Mouse (Mus musculus): Measurements from ENCODE around the gene Mpp3.

The Mpp3 gene

DNA sequence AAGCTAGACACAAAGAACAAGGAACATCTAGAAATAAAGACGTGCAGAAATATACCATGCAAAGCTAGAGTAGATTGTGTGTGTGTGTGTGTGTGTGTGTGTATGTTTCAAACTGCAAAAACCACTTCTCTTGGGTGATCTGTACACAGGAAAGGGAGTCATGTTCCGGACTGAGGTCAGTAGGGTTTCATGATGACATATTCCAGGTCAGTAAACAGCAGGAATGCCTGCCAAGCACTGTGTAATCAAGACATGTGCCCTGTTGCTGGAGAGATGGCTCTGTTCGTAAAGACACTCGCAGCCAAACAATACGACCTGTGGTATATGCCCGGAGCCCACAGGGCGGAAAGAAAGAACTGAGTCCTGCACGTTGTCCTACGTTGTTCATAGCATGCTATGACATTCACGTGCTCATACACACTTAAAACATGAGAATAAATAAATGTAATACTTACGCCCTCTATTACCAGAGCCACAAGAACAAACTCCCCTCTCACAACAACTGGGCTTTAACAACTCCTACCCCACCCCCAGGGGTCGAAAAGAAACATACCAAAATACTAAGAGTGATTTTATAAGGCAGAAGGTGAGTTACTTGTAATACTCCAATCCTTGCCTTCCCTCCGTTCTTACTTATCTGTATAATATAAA is 11.4 kb upstream of the Mpp3 start:
- DNase-seq = no peak

DNA sequence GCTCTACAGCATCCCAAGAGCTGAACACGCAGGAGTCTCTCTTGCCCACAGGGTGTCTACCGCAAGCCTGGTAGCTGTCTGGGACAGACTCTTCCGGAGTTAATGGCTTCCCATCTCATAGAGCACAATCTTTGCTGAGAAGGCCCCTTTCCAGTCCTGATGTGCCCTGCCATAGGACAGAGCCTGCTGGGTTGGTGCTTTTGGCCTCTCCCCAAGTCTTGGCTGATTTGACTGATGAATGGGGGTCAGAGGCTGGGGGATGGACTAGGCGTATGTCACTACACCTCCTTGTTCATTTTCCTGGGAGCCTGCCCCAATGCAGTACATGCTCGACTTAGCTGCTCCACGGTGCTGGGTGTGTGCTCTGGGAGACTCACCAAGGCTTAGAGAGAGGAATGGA is 9.5 kb upstream of the Mpp3 start:
- DNase-seq = no peak

DNA sequence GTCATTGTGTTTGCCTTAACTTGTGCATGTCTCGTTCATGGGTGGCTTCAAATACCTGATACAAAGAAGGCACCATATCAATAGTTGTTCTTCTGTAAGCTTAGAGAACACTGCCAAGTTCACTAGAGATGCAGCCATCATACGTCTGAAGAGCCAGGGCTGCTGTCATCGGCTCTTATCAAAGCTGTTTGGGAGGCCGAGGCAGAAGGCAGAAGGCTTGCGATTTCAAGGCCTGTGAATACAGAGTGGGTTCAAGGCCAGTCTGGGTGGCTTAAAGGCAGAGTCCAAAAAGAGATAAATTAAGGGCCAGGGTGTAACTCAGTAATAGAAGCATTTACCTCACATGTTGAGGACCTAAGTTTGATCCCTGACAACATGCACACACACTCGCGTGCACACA is 8.1 kb upstream of the Mpp3 start:
- no peak for DNase-seq

DNA sequence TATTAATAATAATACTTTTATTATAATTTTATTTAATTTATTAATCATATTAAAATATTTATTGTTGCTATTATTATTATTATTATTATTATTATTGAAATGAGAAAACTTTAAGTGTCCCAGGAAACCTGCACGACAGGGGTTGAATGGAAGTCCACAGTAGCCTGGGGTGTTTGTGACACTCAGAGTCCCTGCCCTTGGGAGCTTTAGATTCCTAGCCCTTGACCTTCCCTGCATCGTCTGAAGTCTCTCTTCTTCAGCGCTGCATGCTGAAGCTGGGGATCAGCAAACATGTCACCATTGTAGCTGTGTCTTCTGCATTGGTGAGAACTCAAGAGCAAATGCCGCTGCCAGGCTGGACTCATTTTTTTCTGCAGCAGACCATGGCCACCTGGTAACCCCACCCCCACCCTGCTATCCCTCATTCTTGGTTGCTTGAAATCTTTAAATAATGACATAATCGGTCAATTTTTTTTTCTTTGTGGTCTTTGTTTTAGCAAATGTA is 7.2 kb upstream of the Mpp3 start:
- no peak for DNase-seq

DNA sequence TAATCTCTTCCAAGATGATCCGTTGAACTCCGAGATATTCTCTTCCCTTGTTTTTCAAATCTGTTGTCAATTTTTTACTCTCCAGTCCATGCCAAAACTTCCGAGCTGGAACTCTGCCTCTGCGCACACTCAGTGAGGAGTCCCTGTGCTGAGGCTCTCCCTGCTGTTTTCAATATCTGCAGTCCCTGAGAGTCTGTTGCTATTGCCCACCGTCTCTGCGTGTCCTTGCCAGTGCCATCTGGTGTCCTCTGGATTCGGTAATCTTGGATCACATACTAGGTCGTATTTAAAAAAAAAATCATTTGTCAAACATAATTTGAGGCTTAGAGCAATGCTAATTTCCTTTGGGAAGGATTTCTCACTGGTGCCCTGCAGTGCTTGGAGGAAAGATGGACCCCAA is 6.6 kb upstream of the Mpp3 start:
- DNase-seq = no peak

DNA sequence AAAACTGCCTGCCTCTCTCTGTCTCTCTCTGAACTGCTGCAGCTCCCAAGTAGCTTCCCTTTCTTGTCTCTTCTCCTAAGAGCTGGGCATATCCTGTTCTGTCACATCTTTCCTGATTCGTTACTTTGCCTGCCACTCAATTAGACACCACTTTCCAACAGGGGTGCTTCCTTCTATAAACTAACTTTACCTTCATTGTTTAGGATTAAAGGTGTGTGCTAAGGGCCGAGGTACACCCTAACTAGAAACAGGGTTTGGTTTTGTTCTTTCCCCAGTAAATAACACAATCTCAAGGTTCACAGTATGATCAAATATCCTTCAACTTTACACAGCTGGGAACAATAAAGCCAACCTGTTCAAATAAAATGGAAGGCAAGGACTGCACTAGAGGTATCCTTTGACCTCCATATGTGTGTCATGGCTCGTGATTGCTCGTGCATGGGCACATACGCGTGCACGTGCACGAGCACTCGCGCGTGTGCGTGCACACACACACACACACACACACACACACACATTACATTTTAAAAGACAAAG is 4.9 kb upstream of the Mpp3 start:
- DNase-seq = no peak

DNA sequence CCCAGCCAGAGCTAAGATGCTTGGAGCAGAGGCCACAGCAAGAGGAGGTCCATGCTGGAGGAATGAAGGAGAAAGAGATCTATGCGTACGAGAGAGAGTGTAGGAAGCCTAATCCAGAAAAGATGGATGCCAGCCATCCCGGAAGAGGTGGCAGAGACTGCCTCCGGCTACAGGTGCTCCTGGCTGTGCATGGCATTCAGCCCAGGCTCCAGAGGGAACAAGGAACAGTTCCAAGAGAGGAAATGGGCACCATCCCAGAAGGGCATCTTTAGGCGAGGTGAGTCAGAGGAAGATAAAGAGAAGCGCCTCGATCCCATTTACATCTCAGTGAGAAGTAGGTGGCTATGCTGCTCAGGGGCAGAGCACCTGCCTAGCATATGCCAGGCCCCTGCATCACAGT is 2.9 kb upstream of the Mpp3 start:
- no peak for DNase-seq

DNA sequence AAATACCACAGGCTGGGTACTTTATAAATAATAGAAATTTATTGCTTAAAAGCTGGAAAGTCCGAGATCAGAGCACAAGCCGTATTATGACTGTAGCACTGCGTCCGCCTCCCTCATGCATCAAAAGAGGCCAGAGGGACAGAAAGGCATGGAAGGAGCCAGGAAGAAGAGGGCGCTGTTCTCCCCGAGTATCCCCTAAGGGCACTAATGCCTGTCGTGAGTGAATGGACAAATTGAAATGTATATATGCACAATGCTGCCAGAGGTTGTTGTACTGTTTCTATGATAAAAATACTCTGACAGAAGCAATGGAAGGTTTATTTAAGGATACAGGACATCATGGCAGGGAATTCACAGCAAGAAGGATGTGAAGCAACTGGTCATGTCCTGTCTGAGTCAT is 1.7 kb upstream of the Mpp3 start:
- DNase-seq = no peak

DNA sequence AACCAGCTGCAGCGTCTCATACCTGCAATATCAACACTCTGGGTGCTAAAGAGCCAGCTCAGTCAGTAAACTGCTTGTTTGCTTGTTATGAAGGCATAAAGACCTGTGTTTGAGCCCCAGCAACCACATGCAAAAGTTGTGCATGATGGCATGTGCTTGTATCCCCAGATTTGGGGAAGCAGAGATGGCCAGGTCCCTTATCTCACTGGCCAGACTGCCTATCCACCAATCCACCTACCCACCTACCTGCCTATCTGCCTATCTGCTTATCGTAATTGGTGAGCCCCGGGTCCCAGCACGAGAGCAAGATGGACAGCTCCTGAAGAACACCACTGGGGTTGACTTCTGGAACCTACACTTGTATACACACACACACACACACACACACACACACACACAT is 1.0 kb upstream of the Mpp3 start:
- DNase-seq = no peak

DNA sequence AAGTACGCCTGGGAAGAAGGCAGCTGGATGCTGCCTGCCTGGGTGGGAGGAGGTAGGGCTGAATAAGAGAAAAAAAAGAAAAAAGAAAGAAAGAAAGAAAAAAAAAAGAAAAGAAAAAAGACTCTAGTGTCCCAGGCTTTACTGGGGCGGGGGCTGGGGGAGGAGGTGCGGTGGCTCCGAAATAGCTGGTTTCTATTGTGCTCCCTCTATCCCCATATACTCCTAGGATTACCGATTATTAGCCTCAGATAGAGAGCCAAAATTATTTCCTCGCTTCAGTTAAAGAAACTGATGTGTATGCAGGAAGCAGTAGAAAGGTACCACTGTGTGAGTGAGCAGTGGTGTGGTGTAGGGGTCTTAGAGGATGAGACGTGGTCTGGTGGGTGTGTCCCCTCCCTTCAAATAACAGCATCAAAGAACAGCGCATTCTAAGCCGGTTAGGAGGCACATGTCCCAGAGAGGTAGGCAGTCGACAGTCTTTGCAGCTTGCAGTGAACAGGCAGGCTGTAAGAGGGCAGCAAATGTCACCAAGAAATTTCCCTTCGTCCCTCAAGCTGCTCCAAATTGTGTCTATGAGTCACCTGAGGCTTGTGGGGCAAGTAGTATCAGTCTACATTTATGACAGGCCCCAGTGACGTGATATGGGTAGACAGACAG is 772 bp downstream of the Mpp3 start:
- no peak for DNase-seq

DNA sequence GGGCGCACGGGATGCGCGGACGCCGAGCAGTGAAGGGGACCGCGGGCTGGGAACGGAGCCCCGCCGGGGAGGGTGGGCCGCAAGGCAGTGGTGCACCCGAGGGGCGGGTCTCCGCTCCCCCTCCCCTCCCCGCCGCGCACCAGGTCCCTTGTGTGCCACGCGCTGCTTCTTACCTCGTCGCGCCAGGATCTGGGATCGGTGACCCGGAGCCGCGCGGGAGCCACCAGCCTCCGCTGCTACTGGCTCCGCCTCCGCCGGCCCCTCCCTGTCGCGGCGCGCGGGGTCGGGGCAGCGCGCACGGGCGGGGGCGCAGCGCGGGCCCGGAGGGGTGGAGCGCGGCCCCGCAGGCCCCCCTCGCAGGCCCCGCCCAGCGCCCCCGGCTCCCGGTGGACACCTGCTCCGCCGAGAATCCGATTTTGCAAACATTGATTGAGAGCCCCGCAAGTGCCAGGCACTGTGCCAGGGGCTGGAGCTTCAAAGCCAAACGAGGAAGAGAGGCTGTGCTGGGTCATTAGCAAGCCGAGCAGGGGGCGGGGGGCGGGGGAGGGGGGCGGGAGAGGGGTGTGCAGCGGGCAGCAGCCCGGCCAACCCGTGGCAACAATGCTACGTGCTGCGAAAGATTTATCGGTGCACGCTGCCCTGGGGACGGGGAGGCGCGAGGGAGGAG is 1.4 kb downstream of the Mpp3 start:
- DNase-seq = peak in 1 of 2 experiments; percentile 16

DNA sequence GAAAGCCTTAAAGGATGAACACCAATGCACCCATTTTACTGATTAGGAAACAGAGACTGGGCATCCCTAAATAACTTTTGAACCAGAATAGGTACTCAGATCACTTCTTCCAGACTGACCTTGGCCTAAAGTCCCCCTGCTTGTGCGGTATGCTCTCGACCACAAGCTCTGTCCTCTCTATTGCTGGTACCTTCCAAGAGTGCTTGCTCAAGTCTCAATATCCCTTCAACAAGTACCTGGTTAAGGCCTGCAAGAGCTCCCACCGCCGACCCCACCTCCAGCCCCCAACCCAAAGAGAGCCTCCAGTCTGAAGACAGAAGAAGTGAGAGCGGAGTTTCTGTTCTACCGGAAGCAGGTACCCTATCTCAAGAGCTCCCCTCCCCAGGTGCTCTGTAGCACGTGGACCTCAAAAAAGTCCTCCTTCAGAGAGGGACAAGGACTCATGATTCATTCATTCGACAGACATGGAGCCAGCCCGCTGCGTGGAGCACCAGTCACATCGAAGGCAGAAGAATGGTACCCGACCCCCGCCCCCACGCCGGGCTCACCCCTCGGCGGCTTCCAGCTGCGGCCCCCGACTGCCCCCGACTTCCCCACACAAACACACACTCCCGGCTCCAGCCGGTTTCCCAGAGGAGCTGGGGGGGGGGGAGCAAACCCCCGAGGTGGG is 2.1 kb downstream of the Mpp3 start:
- DNase-seq = no peak

DNA sequence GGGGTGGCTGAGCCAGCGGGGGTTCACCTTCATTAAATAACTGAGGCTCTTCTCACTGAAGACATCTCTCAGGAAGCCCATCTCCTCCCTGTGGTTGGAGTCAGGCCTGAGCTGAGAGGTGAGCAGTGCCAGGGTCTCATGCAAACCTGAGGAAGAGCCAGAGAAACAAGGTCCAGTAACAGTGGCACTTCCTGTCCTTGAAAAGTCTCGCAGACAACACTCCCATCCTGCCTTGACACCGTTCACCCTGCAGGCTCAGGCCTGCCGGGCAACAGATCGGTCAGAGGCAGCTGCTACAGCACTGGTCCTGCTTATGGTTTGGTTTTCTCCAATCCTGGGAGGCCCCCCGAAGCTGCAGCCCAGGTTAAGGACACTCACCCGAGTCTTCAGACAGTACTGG is 2.9 kb downstream of the Mpp3 start:
- no peak for DNase-seq

DNA sequence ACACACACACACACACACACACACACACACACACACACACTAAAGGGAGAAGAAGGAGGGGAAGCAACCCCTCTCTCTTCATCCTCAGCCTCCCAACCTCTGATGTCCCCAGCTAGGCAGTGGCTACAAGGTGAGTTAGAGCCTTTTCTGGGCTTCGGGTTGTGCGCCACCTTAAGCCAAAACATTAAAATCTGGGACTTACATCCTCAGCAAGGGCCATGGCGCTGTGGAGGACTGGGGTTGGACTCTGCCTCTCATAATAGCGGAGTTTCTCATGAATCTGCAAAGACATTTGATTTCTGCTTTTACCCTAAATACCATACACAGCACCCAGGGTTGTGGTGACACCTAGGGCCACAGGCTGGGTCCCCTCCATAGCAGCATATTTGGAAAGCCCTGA is 3.4 kb downstream of the Mpp3 start:
- DNase-seq = no peak

DNA sequence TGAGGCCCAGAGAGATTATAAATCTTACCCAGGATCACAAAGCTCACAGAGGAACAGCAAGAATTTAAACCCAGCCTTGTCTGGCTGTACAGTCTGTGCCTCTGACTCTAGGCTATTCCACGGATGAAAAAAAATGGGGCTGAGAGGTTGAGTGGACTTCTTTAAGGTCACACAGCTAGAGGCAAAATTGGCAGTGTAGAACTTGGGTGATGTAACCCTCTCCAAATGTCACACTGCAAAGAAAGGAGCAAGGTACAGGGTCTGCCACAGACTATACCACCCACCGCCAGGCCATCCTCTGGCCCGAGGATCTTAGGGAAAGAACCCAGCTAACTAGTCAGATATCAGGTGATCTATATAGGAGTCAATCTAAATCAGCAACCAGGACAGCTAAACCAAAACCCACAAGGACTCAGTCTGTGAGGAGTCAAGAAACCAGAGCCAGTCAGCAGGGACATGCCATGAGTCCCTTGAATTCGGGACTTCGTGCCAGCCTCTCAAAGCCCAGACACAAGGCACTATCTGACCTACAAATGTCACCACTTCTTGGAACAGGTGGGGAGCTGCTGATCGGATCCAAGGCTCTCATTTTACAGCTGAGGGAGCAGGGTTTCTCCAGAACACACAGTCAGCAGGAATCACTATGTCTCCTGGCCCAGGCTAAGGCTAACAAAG is 4.0 kb downstream of the Mpp3 start:
- no peak for DNase-seq

DNA sequence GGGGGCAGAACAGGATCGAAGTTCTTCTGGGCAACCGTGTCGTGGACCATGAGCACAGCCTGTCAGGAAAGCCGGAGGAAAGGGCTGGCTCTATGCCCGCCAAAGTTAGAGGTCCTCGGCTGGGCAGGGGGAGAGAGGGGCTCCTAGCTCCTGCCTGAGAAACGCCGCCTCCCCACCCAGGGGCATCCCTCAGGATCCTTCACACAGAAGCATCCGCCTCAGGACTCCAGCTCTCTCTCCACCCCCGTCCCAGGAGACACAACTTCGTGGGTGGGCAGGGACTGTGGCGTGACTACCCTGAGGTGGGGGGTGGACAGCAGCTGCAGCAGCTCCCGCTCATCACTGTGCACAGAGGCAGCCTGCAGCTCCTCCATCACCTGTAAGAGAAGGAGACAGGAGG is 4.9 kb downstream of the Mpp3 start:
- no peak for DNase-seq

DNA sequence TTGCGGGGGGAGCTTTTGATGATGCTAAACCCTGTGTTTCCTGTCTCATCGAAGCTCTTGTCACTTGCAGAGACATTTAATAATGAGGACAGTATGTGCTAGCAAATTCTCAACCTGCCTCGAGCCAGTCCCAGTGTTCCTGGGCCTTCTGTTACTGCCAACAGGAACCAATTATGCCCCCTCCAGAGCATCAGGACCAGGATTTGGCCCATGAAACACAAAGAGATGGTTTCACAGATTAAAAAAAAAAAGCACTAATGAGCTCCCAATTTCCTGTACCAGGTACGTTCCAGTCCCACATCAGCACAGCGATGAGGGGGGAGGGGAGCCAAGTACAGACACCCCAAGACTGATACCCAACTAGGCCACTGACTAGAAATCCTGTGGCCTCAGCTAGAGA is 7.1 kb downstream of the Mpp3 start:
- DNase-seq = no peak

DNA sequence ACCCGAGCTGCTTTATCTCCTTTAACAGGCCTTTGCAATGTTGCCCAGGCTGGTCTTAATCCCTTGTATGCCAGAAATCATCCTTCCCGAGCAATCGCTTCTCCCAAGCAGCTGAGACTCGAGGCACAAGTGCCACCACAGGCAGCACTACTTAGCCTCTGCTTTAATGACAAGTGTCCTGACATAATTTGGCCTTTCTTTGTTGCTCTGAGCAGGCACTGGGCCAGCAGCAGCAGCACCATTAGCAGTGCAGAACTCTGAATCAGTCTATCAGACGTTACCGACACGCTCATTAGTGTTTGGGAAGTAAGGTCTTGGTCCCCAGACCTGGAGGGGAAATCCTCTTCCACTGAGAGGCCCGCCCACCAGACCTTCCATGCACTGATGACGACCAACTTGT is 8.5 kb downstream of the Mpp3 start:
- DNase-seq = no peak

DNA sequence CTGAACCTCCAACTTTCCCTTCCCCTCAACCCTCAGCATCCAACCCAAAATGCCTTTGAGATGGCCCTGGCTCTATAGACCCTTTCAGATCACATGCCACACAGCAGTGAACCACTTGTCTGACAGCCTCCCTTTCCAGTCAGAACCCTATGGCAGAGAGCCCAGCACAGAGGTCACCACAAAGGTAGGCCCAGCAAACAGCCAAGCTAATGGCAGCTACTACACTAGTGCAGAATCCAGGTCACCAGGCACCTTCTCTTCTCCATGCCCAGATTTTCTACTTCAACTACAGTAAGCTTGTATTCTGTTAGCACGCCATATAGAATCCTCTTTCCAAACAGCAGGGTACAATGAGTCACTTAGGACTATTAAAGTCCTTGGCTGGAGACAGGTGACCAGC is 12.1 kb downstream of the Mpp3 start:
- DNase-seq = no peak

DNA sequence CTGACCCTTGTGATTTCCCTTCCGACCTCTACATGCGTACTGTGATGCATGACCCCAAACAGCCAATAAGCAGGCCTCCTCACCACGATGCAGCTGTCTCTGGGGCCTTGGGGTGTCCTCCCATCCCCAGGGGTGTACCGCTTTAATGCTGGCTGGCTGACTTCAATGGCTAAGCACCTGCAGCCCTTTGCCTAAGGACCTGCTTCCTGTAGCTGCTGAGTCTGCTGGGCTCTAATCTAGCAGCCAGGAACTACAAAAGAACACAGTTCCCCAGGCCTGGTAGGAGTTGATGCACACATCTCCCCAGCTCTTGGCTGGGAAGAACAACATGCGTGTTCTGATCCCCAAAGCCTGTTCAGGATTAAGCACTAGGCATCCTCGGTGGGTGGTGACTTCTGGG is 12.8 kb downstream of the Mpp3 start:
- no peak for DNase-seq

DNA sequence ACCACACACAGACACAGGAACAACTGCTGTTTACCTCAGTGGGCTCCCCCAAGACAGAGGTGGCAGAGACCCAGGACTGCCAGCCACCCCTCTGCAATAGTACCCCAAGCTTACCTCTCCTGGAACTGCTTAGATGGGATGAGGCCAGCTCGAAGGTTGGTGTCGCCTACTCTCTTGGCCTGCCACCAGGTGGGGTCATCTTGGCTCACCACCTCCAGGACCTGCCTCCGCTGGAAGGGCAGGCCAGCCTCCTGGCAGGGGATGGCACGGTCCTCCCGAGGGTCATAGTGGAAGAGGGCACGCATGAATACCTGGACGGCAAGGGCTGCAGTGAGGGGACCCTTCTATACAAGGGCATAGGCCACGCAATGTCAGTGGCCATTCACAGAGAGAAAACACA is 15.1 kb downstream of the Mpp3 start:
- no peak for DNase-seq

DNA sequence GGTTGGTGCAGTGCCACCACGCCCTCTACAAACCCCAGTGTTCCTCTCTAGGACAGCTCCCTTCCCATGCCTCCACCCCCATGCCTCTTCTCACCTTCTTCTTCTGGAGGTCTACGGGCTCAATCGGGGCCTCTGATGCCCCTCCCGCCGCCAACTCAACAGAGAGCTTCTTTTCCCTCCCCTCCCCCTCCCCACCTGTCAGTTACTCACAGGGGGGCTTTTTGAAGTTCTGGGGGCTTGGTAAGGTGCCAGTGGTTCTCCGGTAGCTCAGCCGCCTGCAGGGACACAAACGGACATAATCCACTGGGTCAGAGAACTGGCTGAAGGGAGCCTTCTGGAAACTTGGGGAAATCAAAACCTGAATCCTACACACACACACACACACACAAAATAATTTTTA is 16.8 kb downstream of the Mpp3 start:
- no peak for DNase-seq

DNA sequence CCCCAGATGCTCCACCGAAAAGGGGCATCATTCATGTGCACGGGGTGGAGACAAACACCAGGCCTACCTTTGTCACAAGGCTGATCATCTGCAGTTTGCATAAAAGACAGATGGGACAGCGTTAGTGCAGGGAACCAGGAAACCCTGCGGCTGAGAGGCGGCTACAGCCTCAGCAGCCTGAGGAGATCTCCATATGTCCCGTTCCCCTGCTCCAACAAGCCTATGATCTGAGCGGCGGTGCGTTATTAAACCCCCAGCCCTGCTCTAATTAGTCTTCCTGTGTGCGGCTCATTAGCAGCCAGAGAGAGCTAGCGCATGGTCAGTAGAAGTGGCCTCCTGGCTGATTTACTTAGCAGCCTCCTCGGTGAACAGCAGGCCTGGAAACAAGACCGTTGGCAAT is 18.1 kb downstream of the Mpp3 start:
- no peak for DNase-seq
